Mouse (Mus musculus) limb, embryonic 14.5 days (tissue): Measurements from ENCODE around the gene D430041D05Rik. TPM values are rescaled to one million over a fixed set of nuclear protein-coding genes. Genes with fewer than 3 reads are reported as not detected.

Source experiments
- ATAC-seq: fragments of 200-750 bp; cut with Nextera tagmentation; 2 replicates; pipeline ENCODE4 v1.8.0; 2017; ENCODE audit warnings: low read depth, moderate number of reproducible peaks, moderate TSS enrichment; ENCODE audit not compliant: low FRiP score
- DNase-seq: peaks from one replicate; pipeline ENCODE4 v3.0.0-alpha.2; 2015; ENCODE audit warnings: low spot score
- H3K27ac ChIP-seq: fragments of 300-500 bp; sonication (generic); replicated peaks from 2 replicates; pipeline ENCODE4 v1.5.1; 2014; ENCODE audit warnings: low read depth, mild to moderate bottlenecking, low read length, moderate library complexity, mixed read lengths
- H3K27me3 ChIP-seq: fragments of 300-500 bp; sonication (generic); 2 replicates; pipeline ENCODE4 v1.6.1; 2014; ENCODE audit warnings: low read length, mixed read lengths; ENCODE audit not compliant: control insufficient read depth, insufficient read depth
- H3K36me3 ChIP-seq: fragments of 300-500 bp; sonication (generic); 2 replicates; pipeline ENCODE4 v1.6.1; 2014; ENCODE audit warnings: mild to moderate bottlenecking, low read length, moderate library complexity, mixed read lengths; ENCODE audit not compliant: control insufficient read depth, insufficient read depth
- H3K4me1 ChIP-seq: fragments of 300-500 bp; sonication (generic); 2 replicates; pipeline ENCODE4 v1.6.1; 2014; ENCODE audit warnings: antibody characterized with exemption, low read length, mixed read lengths; ENCODE audit not compliant: control insufficient read depth, insufficient read depth
- H3K4me2 ChIP-seq: fragments of 300-500 bp; sonication (generic); replicated peaks from 2 replicates; pipeline ENCODE4 v1.6.1; 2014; ENCODE audit warnings: low read depth, mild to moderate bottlenecking, low read length, moderate library complexity; ENCODE audit not compliant: severe bottlenecking
- H3K4me3 ChIP-seq: fragments of 300-500 bp; sonication (generic); replicated peaks from 2 replicates; pipeline ENCODE4 v1.5.1; 2014; ENCODE audit warnings: low read length
- H3K9ac ChIP-seq: fragments of 300-500 bp; sonication (generic); 2 replicates; pipeline ENCODE4 v1.6.1; 2014; ENCODE audit warnings: mild to moderate bottlenecking, low read depth, low read length, moderate library complexity; ENCODE audit not compliant: severe bottlenecking
- H3K9me3 ChIP-seq: fragments of 300-500 bp; sonication (generic); 2 replicates; pipeline ENCODE4 v1.6.1; 2016; ENCODE audit warnings: low read length; ENCODE audit not compliant: control insufficient read depth
- POLR2A ChIP-seq: fragments of 200-500 bp; IDR thresholded peaks from 2 replicates; pipeline ENCODE4 v1.8.0; 2012; ENCODE audit warnings: inconsistent platforms, mild to moderate bottlenecking, moderate library complexity, borderline replicate concordance; ENCODE audit not compliant: insufficient read depth, insufficient read length; ENCODE audit errors: extremely low read depth
- WGBS: fragments of 180-500 bp; shearing (Covaris S2); extraction: QIAGEN DNeasy Blood & Tissue Kit; methylation state at CpG from one replicate; pipeline ENCODE4 v1.1.7; 2014; 5-methylcytosine and 5-hydroxymethylcytosine counted together
- microRNA counts: library from miRNA; unstranded; fragments of <30 nt; microRNA quantifications from one replicate; lab custom pipeline; 2016
- microRNA-seq: library from miRNA; unstranded; fragments of <30 nt; microRNA quantifications from one replicate; pipeline ENCODE4, GENCODE M21; 2016
- polyA plus RNA-seq, 2 experiments: library from polyadenylated mRNA; depleted of rRNA in 1 of 2; stranded (reverse) in 1 of 2; unstranded in 1 of 2; fragments of >200 nt; fragmentation: Nextera tagmentation in 1 of 2; extraction: Ambion mirVana in 1 of 2; gene quantifications; 2 replicates each; pipeline versions ENCODE4 v1.2.1 to v1.2.3; 2012 to 2014

D430041D05Rik gene
- polyA plus RNA-seq, 2 experiments = 1.1 TPM

- no peak overlapping the region for H3K27ac ChIP-seq
- 84% methylated on average over 2 of the region's 2 CpGs for WGBS
- H3K36me3 ChIP-seq = no peaks in the 10 kb centered on the region
- no peak for DNase-seq
- no peaks in the 10 kb centered on the region for H3K27me3 ChIP-seq
- TF ChIP-seq POLR2A = no peak
- H3K9me3 ChIP-seq = no peaks in the 10 kb centered on the region
- H3K4me2 ChIP-seq = no peak overlapping the region
- no peak overlapping the region for H3K9ac ChIP-seq
- no peak for ATAC-seq
- peaks cover 4% of the 10 kb centered on the region; the same call in 1 of the 2 replicates for H3K4me1 ChIP-seq
- H3K4me3 ChIP-seq = no peak overlapping the region
Measured at GRCm38 (mm10) chr2:104093305-104093704, 317.5 kb downstream of the D430041D05Rik start.

MicroRNAs within 50 kb of the gene (microRNA counts, 519-probe panel; counts per million panel counts)
- not detected for microRNA mmu-miR-1902 (lab: Ali Mortazavi, UCI)

Small RNA genes within 50 kb of the gene (microRNA-seq; reads per million reads assigned to microRNA genes)
- gene Mir1902 = not detected

Other genes starting within 250 kb of the D430041D05Rik start
- 26.2 and 29.6 TPM in 2 replicates for gene Hipk3, start 83.4 kb upstream of the D430041D05Rik start, polyA plus RNA-seq (2012; rRNA removed)
- gene Hipk3, start 83.4 kb upstream of the D430041D05Rik start, polyA plus RNA-seq (2014; fragmentation: Nextera tagmentation; extraction: Ambion mirVana) = 27.6 and 31.4 TPM in 2 replicates
- gene Cstf3, start 179.5 kb upstream of the D430041D05Rik start, polyA plus RNA-seq (2012; rRNA removed) = 43.7 and 52.2 TPM in 2 replicates
- gene Cstf3, start 179.5 kb upstream of the D430041D05Rik start, polyA plus RNA-seq (2014; fragmentation: Nextera tagmentation; extraction: Ambion mirVana) = 52.9 and 61.4 TPM in 2 replicates